Mouse (Mus musculus): ENCODE data around the gene Slc2a5. TPM values are rescaled to one million over a fixed set of nuclear protein-coding genes. Genes with fewer than 3 reads are reported as not detected.

Slc2a5 gene
- polyA plus RNA-seq, 2 experiments = 0.08 to 0.18 TPM

- peak in 1 of 3 experiments; percentile 27 for DNase-seq (ENCODE audit: low read depth in 3 of 3, low spot score in 3 of 3)
- 38% methylated on average over 18 of the region's 18 CpGs for WGBS (ENCODE audit: insufficient replicate concordance)
Measured at GRCm38 (mm10) chr4:150076147-150076546, 42.9 kb upstream of the Slc2a5 start.

GRCm38 (mm10) chr4:150078646-150079045 is 40.4 kb upstream of the Slc2a5 start:
- DNase-seq (ENCODE audit: low read depth in 3 of 3, low spot score in 3 of 3) (no peak), ATAC-seq (ENCODE audit: insufficient read depth) (no peak)
- 35% methylated on average over 2 of the region's 2 CpGs for WGBS (ENCODE audit: insufficient replicate concordance)
- Histone ChIP-seq H3K4me2 (ENCODE audit: low read depth) (no peak overlapping the region), H3K27ac (no peak overlapping the region), H3K36me3 (replicated peaks; ENCODE audit: control insufficient read depth, insufficient read depth, low read depth) (no peaks in the 10 kb centered on the region), H3K4me3 (ENCODE audit: insufficient read depth in 1 of 2, low read depth in 2 of 2, low read length in 2 of 2) (no peak overlapping the region), H3K9me3 (ENCODE audit: control insufficient read depth, low read length) (no peaks in the 10 kb centered on the region), H3K27me3 (ENCODE audit: control insufficient read depth, insufficient read depth, low read length) (no peaks in the 10 kb centered on the region), H3K4me1 (replicated peaks; ENCODE audit: control insufficient read depth in 2 of 2, insufficient read depth in 2 of 2, low read length in 1 of 2) (no peaks in the 10 kb centered on the region), H3K9ac (replicated peaks) (no peak overlapping the region)
- TF ChIP-seq CTCF (IDR thresholded peaks at IDR 0.05; ENCODE audit: low read depth) = no peak

More at GRCm38 (mm10) chr4:150076147-150076546, 42.9 kb upstream of the Slc2a5 start:
- TF ChIP-seq EP300 (IDR thresholded peaks at IDR 0.05; ENCODE audit: low read depth) = no peak
- no peak for TF ChIP-seq CTCF (IDR thresholded peaks at IDR 0.05; ENCODE audit: low read depth)
- no peaks in the 10 kb centered on the region for H3K4me1 ChIP-seq (replicated peaks; ENCODE audit: control insufficient read depth in 2 of 2, insufficient read depth in 2 of 2, low read length in 1 of 2)
- H3K4me2 ChIP-seq (ENCODE audit: low read depth) = no peak overlapping the region
- H3K27ac ChIP-seq = no peak overlapping the region
- H3K4me3 ChIP-seq (ENCODE audit: insufficient read depth in 1 of 2, low read depth in 2 of 2, low read length in 2 of 2) = no peak overlapping the region
- H3K9ac ChIP-seq (replicated peaks) = no peak overlapping the region
- ATAC-seq (ENCODE audit: insufficient read depth) = no peak
- no peaks in the 10 kb centered on the region for H3K27me3 ChIP-seq (ENCODE audit: control insufficient read depth, insufficient read depth, low read length)
- H3K9me3 ChIP-seq (ENCODE audit: control insufficient read depth, low read length) = no peaks in the 10 kb centered on the region
- H3K36me3 ChIP-seq (replicated peaks; ENCODE audit: control insufficient read depth, insufficient read depth, low read depth) = no peaks in the 10 kb centered on the region

GRCm38 (mm10) chr4:150079244-150079643 is 39.8 kb upstream of the Slc2a5 start:
- Histone ChIP-seq H3K9me3 (ENCODE audit: control insufficient read depth, low read length) (no peaks in the 10 kb centered on the region), H3K4me3 (ENCODE audit: insufficient read depth in 1 of 2, low read depth in 2 of 2, low read length in 2 of 2) (no peak overlapping the region), H3K4me2 (ENCODE audit: low read depth) (no peak overlapping the region), H3K27ac (no peak overlapping the region), H3K4me1 (replicated peaks; ENCODE audit: control insufficient read depth in 2 of 2, insufficient read depth in 2 of 2, low read length in 1 of 2) (no peaks in the 10 kb centered on the region), H3K36me3 (replicated peaks; ENCODE audit: control insufficient read depth, insufficient read depth, low read depth) (no peaks in the 10 kb centered on the region), H3K9ac (replicated peaks) (no peak overlapping the region), H3K27me3 (ENCODE audit: control insufficient read depth, insufficient read depth, low read length) (no peaks in the 10 kb centered on the region)
- 59% methylated on average over 7 of the region's 7 CpGs for WGBS (ENCODE audit: insufficient replicate concordance)
- TF ChIP-seq EP300 (IDR thresholded peaks at IDR 0.05; ENCODE audit: low read depth) = no peak
- no peak for TF ChIP-seq CTCF (IDR thresholded peaks at IDR 0.05; ENCODE audit: low read depth)
- no peak for DNase-seq (ENCODE audit: low read depth in 3 of 3, low spot score in 3 of 3)
- ATAC-seq (ENCODE audit: insufficient read depth) = no peak

GRCm38 (mm10) chr4:150080330-150080967 is 38.6 kb upstream of the Slc2a5 start:
- no peak overlapping the region for H3K9ac ChIP-seq (replicated peaks)
- WGBS (ENCODE audit: insufficient replicate concordance) = 63% methylated on average over 11 of the region's 11 CpGs

GRCm38 (mm10) chr4:150085366-150085765 is 33.7 kb upstream of the Slc2a5 start:
- Histone ChIP-seq H3K27ac (no peak overlapping the region), H3K4me3 (ENCODE audit: insufficient read depth in 1 of 2, low read depth in 2 of 2, low read length in 2 of 2) (no peak overlapping the region), H3K4me1 (replicated peaks; ENCODE audit: control insufficient read depth in 2 of 2, insufficient read depth in 2 of 2, low read length in 1 of 2) (peaks cover 0 to 2% of the 10 kb centered on the region in 2 experiments; a peak in 2 of 4 replicates), H3K9ac (replicated peaks) (no peak overlapping the region), H3K9me3 (ENCODE audit: control insufficient read depth, low read length) (no peaks in the 10 kb centered on the region), H3K36me3 (replicated peaks; ENCODE audit: control insufficient read depth, insufficient read depth, low read depth) (no peaks in the 10 kb centered on the region), H3K4me2 (ENCODE audit: low read depth) (no peak overlapping the region), H3K27me3 (ENCODE audit: control insufficient read depth, insufficient read depth, low read length) (peaks cover 15% of the 10 kb centered on the region)
- 70% methylated on average over 4 of the region's 4 CpGs for WGBS (ENCODE audit: insufficient replicate concordance)
- no peak for DNase-seq (ENCODE audit: low read depth in 3 of 3, low spot score in 3 of 3)
- TF ChIP-seq CTCF (IDR thresholded peaks at IDR 0.05; ENCODE audit: low read depth) (peak; percentile 60), EP300 (IDR thresholded peaks at IDR 0.05; ENCODE audit: low read depth) (no peak)
- ATAC-seq (ENCODE audit: insufficient read depth) = no peak

More at GRCm38 (mm10) chr4:150080330-150080967, 38.6 kb upstream of the Slc2a5 start:
- Histone ChIP-seq H3K27ac (no peak overlapping the region), H3K4me1 (replicated peaks; ENCODE audit: control insufficient read depth in 2 of 2, insufficient read depth in 2 of 2, low read length in 1 of 2) (no peaks in the 10 kb centered on the region), H3K9me3 (ENCODE audit: control insufficient read depth, low read length) (no peaks in the 10 kb centered on the region), H3K4me2 (ENCODE audit: low read depth) (no peak overlapping the region), H3K4me3 (ENCODE audit: insufficient read depth in 1 of 2, low read depth in 2 of 2, low read length in 2 of 2) (no peak overlapping the region), H3K36me3 (replicated peaks; ENCODE audit: control insufficient read depth, insufficient read depth, low read depth) (no peaks in the 10 kb centered on the region), H3K27me3 (ENCODE audit: control insufficient read depth, insufficient read depth, low read length) (no peaks in the 10 kb centered on the region)
- ATAC-seq (ENCODE audit: insufficient read depth) (no peak), DNase-seq (ENCODE audit: low read depth in 3 of 3, low spot score in 3 of 3) (no peak)
- no peak for TF ChIP-seq EP300 (IDR thresholded peaks at IDR 0.05; ENCODE audit: low read depth)
- no peak for TF ChIP-seq CTCF (IDR thresholded peaks at IDR 0.05; ENCODE audit: low read depth)

Measured in liver, embryonic 14.5 days (tissue).